Mouse (Mus musculus) liver, embryonic 14.5 days (tissue): ENCODE data around the gene Bcap29.

Experiments
- CTCF ChIP-seq: IDR thresholded peaks from 2 replicates; pipeline ENCODE4 v1.5.1; 2016; ENCODE audit warnings: antibody characterized with exemption, low read depth, control low read depth
- EP300 ChIP-seq: IDR thresholded peaks from 2 replicates; pipeline ENCODE4 v1.6.1; 2016; ENCODE audit warnings: antibody characterized with exemption, low read depth

- TF ChIP-seq CTCF, result no peak
- TF ChIP-seq EP300, result no peak
Measured at GRCm38 (mm10) chr12:31580634-31581318, 53.7 kb downstream of the Bcap29 start.
